Mouse (Mus musculus): ENCODE results near the gene Stard7. TPM values are rescaled to one million over a fixed set of nuclear protein-coding genes. Genes with fewer than 3 reads are reported as not detected.
"Not testable (repeated sequence)": the region's sequence is repeated elsewhere in the genome, so short reads cannot be mapped to it uniquely, and the experiment has no call there.

Stard7 gene
- polyA plus RNA-seq, 1 experiment from 2014 or later = 94.5 TPM

GRCm38 (mm10) chr2:127297001-127297805 lies 27.2 kb downstream of the Stard7 start:
- no peak for ATAC-seq (replicated peaks; ENCODE audit: low FRiP score, low TSS enrichment, low read depth)
- Histone ChIP-seq H3K4me2 (ENCODE audit: low read length) (no peak overlapping the region), H3K4me1 (replicated peaks; ENCODE audit: control insufficient read depth, insufficient read depth, low read length) (no peaks in the 10 kb centered on the region), H3K36me3 (ENCODE audit: control insufficient read depth, insufficient read depth, low read length) (peaks cover 89% of the 10 kb centered on the region), H3K27me3 (replicated peaks; ENCODE audit: control insufficient read depth, insufficient read depth, low read length) (no peaks in the 10 kb centered on the region), H3K4me3 (ENCODE audit: low read depth, low read length) (no peak overlapping the region), H3K27ac (ENCODE audit: low read depth) (no peak overlapping the region), H3K9ac (ENCODE audit: low read length) (no peak overlapping the region), H3K9me3 (ENCODE audit: control insufficient read depth, low read length) (no peaks in the 10 kb centered on the region)
- WGBS = 92% methylated on average over 7 of the region's 7 CpGs
- no peak for DNase-seq (ENCODE audit: low spot score)

GRCm38 (mm10) chr2:127298056-127298455 lies 28.0 kb downstream of the Stard7 start:
- no peaks in the 10 kb centered on the region for H3K9me3 ChIP-seq (ENCODE audit: control insufficient read depth, low read length)
- H3K4me1 ChIP-seq (replicated peaks; ENCODE audit: control insufficient read depth, insufficient read depth, low read length) = no peaks in the 10 kb centered on the region
- no peak overlapping the region for H3K4me3 ChIP-seq (ENCODE audit: low read depth, low read length)
- H3K4me2 ChIP-seq (ENCODE audit: low read length) = no peak overlapping the region
- ATAC-seq (replicated peaks; ENCODE audit: low FRiP score, low TSS enrichment, low read depth) (no peak), DNase-seq (ENCODE audit: low spot score) (no peak)
- no peak overlapping the region for H3K9ac ChIP-seq (ENCODE audit: low read length)
- H3K27me3 ChIP-seq (replicated peaks; ENCODE audit: control insufficient read depth, insufficient read depth, low read length) = no peaks in the 10 kb centered on the region
- no peak overlapping the region for H3K27ac ChIP-seq (ENCODE audit: low read depth)
- WGBS = 100% methylated on average over 1 of the region's 1 CpGs
- H3K36me3 ChIP-seq (ENCODE audit: control insufficient read depth, insufficient read depth, low read length) = peaks cover 81% of the 10 kb centered on the region

GRCm38 (mm10) chr2:127300701-127301100 lies 30.7 kb downstream of the Stard7 start:
- no peaks in the 10 kb centered on the region for H3K9me3 ChIP-seq (ENCODE audit: control insufficient read depth, low read length)
- no peaks in the 10 kb centered on the region for H3K4me1 ChIP-seq (replicated peaks; ENCODE audit: control insufficient read depth, insufficient read depth, low read length)
- H3K36me3 ChIP-seq (ENCODE audit: control insufficient read depth, insufficient read depth, low read length) = peaks cover 56% of the 10 kb centered on the region
- ATAC-seq (replicated peaks; ENCODE audit: low FRiP score, low TSS enrichment, low read depth) (no peak), DNase-seq (ENCODE audit: low spot score) (no peak)
- WGBS = 82% methylated on average over 3 of the region's 3 CpGs
- H3K9ac ChIP-seq (ENCODE audit: low read length) = no peak overlapping the region
- H3K4me2 ChIP-seq (ENCODE audit: low read length) = no peak overlapping the region
- no peak overlapping the region for H3K27ac ChIP-seq (ENCODE audit: low read depth)
- H3K27me3 ChIP-seq (replicated peaks; ENCODE audit: control insufficient read depth, insufficient read depth, low read length) = no peaks in the 10 kb centered on the region
- no peak overlapping the region for H3K4me3 ChIP-seq (ENCODE audit: low read depth, low read length)

GRCm38 (mm10) chr2:127301883-127302282 lies 31.9 kb downstream of the Stard7 start:
- peaks cover 45% of the 10 kb centered on the region for H3K36me3 ChIP-seq (ENCODE audit: control insufficient read depth, insufficient read depth, low read length)
- no peak overlapping the region for H3K4me3 ChIP-seq (ENCODE audit: low read depth, low read length)
- no peaks in the 10 kb centered on the region for H3K4me1 ChIP-seq (replicated peaks; ENCODE audit: control insufficient read depth, insufficient read depth, low read length)
- H3K9ac ChIP-seq (ENCODE audit: low read length) = no peak overlapping the region
- no peak overlapping the region for H3K27ac ChIP-seq (ENCODE audit: low read depth)
- no peaks in the 10 kb centered on the region for H3K27me3 ChIP-seq (replicated peaks; ENCODE audit: control insufficient read depth, insufficient read depth, low read length)
- ATAC-seq (replicated peaks; ENCODE audit: low FRiP score, low TSS enrichment, low read depth) (no peak), DNase-seq (ENCODE audit: low spot score) (no peak)
- no peaks in the 10 kb centered on the region for H3K9me3 ChIP-seq (ENCODE audit: control insufficient read depth, low read length)
- no peak overlapping the region for H3K4me2 ChIP-seq (ENCODE audit: low read length)
- 87% methylated on average over 3 of the region's 3 CpGs for WGBS

GRCm38 (mm10) chr2:127304192-127304591 lies 34.2 kb downstream of the Stard7 start:
- not testable (repeated sequence) for H3K9ac ChIP-seq (ENCODE audit: low read length); H3K4me2 ChIP-seq (ENCODE audit: low read length); H3K27me3 ChIP-seq (replicated peaks; ENCODE audit: control insufficient read depth, insufficient read depth, low read length); ATAC-seq (replicated peaks; ENCODE audit: low FRiP score, low TSS enrichment, low read depth); H3K27ac ChIP-seq (ENCODE audit: low read depth); DNase-seq (ENCODE audit: low spot score); H3K4me1 ChIP-seq (replicated peaks; ENCODE audit: control insufficient read depth, insufficient read depth, low read length); H3K4me3 ChIP-seq (ENCODE audit: low read depth, low read length); H3K9me3 ChIP-seq (ENCODE audit: control insufficient read depth, low read length)
- 90% methylated on average over 4 of the region's 4 CpGs for WGBS
- H3K36me3 ChIP-seq (ENCODE audit: control insufficient read depth, insufficient read depth, low read length) = peaks cover 22% of the 10 kb centered on the region

GRCm38 (mm10) chr2:127304609-127305210 lies 34.7 kb downstream of the Stard7 start:
- Histone ChIP-seq H3K4me1 (replicated peaks; ENCODE audit: control insufficient read depth, insufficient read depth, low read length) (no peaks in the 10 kb centered on the region), H3K27me3 (replicated peaks; ENCODE audit: control insufficient read depth, insufficient read depth, low read length) (no peaks in the 10 kb centered on the region), H3K36me3 (ENCODE audit: control insufficient read depth, insufficient read depth, low read length) (peaks cover 17% of the 10 kb centered on the region), H3K9ac (ENCODE audit: low read length) (no peak overlapping the region), H3K27ac (ENCODE audit: low read depth) (no peak overlapping the region), H3K4me3 (ENCODE audit: low read depth, low read length) (no peak overlapping the region), H3K4me2 (ENCODE audit: low read length) (no peak overlapping the region), H3K9me3 (ENCODE audit: control insufficient read depth, low read length) (no peaks in the 10 kb centered on the region)
- DNase-seq (ENCODE audit: low spot score) (no peak), ATAC-seq (replicated peaks; ENCODE audit: low FRiP score, low TSS enrichment, low read depth) (no peak)
- WGBS = 78% methylated on average over 3 of the region's 3 CpGs

- H3K27me3 ChIP-seq (replicated peaks; ENCODE audit: control insufficient read depth, insufficient read depth, low read length) = no peaks in the 10 kb centered on the region
- no peak overlapping the region for H3K27ac ChIP-seq (ENCODE audit: low read depth)
- no peak overlapping the region for H3K4me2 ChIP-seq (ENCODE audit: low read length)
- DNase-seq (ENCODE audit: low spot score) (no peak), ATAC-seq (replicated peaks; ENCODE audit: low FRiP score, low TSS enrichment, low read depth) (no peak)
- no peak overlapping the region for H3K9ac ChIP-seq (ENCODE audit: low read length)
- 0 out of 2 replicates have a peak, but pooled peaks cover 3% of the 10 kb centered on the region for H3K36me3 ChIP-seq (ENCODE audit: control insufficient read depth, insufficient read depth, low read length)
- no peaks in the 10 kb centered on the region for H3K9me3 ChIP-seq (ENCODE audit: control insufficient read depth, low read length)
- no peak overlapping the region for H3K4me3 ChIP-seq (ENCODE audit: low read depth, low read length)
- H3K4me1 ChIP-seq (replicated peaks; ENCODE audit: control insufficient read depth, insufficient read depth, low read length) = no peaks in the 10 kb centered on the region
These were observed 36.1 kb downstream of the Stard7 start for GRCm38 (mm10) chr2:127306123-127306522.

GRCm38 (mm10) chr2:127307179-127307578 lies 37.2 kb downstream of the Stard7 start:
- no peaks in the 10 kb centered on the region for H3K36me3 ChIP-seq (ENCODE audit: control insufficient read depth, insufficient read depth, low read length)
- no peak overlapping the region for H3K27ac ChIP-seq (ENCODE audit: low read depth)
- ATAC-seq (replicated peaks; ENCODE audit: low FRiP score, low TSS enrichment, low read depth) (no peak), DNase-seq (ENCODE audit: low spot score) (no peak)
- H3K9me3 ChIP-seq (ENCODE audit: control insufficient read depth, low read length) = no peaks in the 10 kb centered on the region
- no peak overlapping the region for H3K9ac ChIP-seq (ENCODE audit: low read length)
- no peak overlapping the region for H3K4me3 ChIP-seq (ENCODE audit: low read depth, low read length)
- no peak overlapping the region for H3K4me2 ChIP-seq (ENCODE audit: low read length)
- no peaks in the 10 kb centered on the region for H3K4me1 ChIP-seq (replicated peaks; ENCODE audit: control insufficient read depth, insufficient read depth, low read length)
- no peaks in the 10 kb centered on the region for H3K27me3 ChIP-seq (replicated peaks; ENCODE audit: control insufficient read depth, insufficient read depth, low read length)
- 44% methylated on average over 3 of the region's 3 CpGs for WGBS

- Histone ChIP-seq H3K4me1 (replicated peaks; ENCODE audit: control insufficient read depth, insufficient read depth, low read length) (no peaks in the 10 kb centered on the region), H3K4me2 (ENCODE audit: low read length) (no peak overlapping the region), H3K36me3 (ENCODE audit: control insufficient read depth, insufficient read depth, low read length) (no peaks in the 10 kb centered on the region), H3K9me3 (ENCODE audit: control insufficient read depth, low read length) (no peaks in the 10 kb centered on the region), H3K9ac (ENCODE audit: low read length) (no peak overlapping the region), H3K27ac (ENCODE audit: low read depth) (no peak overlapping the region), H3K4me3 (ENCODE audit: low read depth, low read length) (no peak overlapping the region), H3K27me3 (replicated peaks; ENCODE audit: control insufficient read depth, insufficient read depth, low read length) (no peaks in the 10 kb centered on the region)
- DNase-seq (ENCODE audit: low spot score) = no peak
- no peak for ATAC-seq (replicated peaks; ENCODE audit: low FRiP score, low TSS enrichment, low read depth)
- WGBS = 91% methylated on average over 2 of the region's 2 CpGs
These were observed 38.6 kb downstream of the Stard7 start for GRCm38 (mm10) chr2:127308660-127309059.
